Mouse (Mus musculus): ENCODE measurements around the gene Eefsec.

Gene Eefsec

DNA sequence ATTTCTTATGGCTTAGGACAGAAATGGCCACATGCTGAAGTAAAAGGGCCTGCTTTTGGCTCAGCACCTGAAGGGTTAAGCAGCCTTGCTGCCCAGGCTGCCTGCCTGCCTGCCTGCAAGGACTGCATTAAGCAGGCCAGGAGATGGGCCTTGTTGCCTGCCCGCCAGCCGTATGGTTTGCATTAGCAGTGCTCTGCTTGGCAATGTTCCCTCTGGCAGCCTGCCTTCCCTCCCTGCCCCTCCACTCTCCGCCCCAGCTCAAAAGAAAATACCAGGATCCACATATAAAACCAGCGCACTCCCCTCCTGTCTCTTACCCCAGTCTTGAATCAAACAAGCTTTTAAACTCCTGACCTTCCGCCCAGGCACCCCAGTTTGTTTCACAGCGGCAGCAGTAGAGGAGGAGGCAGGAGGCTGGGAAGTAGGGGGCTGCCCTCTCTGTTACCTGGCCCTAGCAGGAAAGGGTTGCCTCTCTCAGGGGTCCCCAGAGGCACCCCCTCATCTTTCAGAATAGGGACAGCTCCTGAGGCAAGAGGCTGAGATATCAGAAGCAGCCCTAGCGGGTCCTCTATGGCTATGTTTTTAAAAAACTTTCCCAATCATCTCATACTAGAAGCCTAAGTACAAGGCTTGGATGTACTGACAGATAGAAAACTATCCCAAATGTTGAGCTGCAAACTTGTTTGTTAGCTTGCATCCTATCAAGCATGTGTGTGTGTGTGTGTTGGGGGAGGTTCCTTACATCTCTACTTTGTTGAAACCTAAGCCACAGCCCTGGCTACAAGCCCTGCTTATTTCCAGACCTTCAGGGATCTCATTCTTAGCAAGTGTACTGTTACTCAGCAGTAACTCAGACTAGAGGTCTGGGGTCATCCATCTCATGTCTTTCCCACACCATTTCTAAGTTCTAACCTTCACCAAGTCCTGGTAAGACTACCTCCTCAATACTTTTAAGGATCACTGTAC is 102.6 kb downstream of the Eefsec start:
- in situ Hi-C loops (cut with MseI, MboI) = no loop called here

DNA sequence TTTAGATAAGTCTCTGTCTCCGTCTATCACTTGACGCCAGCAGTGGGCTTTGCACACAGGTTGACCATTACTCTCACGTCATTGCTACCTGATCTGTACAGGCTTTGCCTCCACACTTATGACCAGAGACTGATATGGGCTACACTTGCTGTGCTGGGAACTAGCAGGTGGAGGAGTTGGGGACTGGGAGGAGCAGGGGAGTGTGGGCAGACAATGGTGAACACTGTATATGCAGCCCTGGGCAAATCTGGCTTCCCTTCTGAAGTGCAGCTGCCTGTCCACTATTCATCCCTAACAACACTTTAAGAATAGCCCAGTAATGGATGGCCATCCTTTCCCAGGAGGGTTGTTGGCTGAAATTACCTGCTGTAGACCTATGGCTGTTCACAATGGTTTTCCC is 103.4 kb downstream of the Eefsec start:
- in situ Hi-C loops (cut with MseI, MboI) = no loop called here

DNA sequence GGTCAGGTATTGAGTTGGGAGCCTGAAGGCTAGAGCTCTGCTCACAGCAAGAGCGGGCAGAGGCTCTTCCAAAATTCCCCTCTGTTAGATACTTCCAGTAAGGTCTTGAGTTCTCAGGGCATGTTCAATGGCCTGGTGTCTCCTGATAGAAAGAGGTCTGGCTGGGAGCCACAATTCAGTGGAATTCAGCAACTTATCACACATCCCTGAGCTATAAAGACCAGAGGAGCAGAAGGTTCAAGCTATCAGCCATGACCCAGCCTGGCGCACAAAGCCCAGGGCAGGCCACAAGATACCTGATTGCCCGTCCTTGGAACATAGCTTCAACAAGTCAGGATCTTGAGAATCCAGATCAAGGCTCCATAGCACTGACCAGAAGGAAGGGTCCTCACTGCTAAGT is 105.2 kb downstream of the Eefsec start:
- in situ Hi-C loops (cut with MseI, MboI) = no loop called here

DNA sequence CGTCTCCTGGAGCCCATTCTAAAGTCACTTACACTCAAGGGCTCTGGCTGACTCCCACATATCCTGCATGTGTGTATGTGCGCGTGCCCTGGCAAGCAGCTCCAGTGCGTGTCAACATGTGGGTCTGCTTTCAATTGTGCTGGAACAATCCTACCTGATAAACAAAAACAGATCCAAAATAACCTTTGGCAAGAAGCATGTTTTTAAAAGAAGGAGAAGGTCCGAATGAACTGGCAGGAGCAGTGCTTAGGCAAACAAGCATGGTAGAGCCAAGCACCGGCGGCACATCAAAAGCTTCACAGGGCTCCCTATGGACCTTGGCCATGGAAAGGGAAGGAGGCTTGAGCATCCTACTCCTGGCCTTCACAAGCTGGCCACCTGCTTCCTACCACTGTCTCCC is 105.6 kb downstream of the Eefsec start:
- in situ Hi-C loops (cut with MseI, MboI) = no loop called here

DNA sequence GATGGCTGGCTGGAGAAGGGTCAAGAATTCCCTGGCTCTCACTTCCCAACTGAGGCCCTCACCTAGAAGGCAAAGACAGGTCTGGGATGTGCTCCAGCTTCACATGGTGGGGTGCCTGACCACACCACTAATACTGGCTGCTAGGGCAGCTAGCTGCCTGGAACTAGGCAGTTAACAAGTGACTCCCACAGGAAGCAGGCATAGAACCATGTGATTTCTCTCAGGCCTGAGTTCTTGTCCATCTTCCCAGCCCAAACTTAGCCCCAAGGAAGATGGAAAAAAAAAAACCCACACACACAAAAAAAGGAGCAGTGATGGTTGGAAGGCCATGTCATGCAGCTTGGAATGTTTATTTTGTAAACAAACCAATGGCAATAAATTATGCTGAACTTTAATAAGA is 117.0 kb downstream of the Eefsec start:
- in situ Hi-C loops (cut with MseI, MboI) = no loop called here

DNA sequence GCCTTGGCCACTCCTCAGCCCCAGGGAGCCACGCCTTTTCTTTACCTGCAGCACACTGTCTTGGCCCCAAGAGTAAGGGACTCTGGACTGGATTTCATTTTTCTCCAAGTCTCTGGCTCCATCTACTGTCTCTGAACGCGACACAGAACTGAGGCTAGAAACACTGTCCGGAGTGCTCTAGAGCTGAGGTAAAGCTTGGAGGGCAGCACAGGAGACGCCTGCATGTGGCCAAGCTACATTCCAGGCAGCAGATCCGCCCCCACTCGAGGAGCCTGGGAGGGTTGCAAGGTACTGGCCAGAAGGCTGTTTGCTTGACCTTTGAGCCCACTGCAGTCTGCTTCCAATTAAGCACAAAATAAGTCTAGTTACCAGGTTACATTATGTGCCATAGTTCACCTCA is 124.5 kb downstream of the Eefsec start:
- in situ Hi-C loops (cut with MseI, MboI) = no loop called here

DNA sequence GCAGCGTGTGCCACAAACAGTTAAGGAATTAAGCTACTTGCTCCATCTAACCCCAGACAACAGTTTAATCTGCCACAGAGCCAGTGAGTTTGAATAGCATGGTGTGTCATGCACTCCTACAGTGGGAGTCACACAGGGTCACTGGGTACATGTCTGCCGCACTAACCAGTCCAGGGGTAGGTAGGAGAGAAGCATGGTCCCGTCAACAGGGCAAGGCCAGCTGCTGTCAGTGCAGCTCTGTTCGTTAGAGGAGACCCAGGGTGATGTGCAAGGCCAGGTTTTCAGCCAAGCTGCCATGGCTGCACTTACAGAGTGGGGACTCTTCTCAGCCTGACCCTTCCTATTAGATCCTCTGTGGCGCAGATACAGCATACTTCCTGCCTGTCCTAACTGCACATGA is 125.1 kb downstream of the Eefsec start:
- in situ Hi-C loops (cut with MseI, MboI) = no loop called here

DNA sequence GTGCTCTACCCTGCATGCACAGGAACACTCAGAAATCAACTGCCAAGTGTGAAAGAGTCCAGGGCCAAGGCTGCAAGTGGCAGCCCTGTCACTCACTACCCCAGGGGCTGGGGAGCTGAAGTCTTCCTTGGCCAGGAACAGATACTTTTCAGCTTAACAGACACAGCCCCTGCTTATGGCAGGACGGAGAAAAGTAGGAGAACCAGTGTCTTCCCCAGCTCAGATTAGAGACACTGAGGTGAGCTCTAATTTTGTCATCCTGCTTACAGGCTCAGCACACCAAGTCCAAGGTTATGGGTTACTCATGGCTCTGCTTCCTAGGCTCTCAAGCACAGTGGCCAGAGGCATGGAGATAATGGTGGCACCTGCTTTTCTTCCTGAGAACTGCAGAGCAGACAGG is 126.6 kb downstream of the Eefsec start:
- in situ Hi-C loops (cut with MseI, MboI) = no loop called here

DNA sequence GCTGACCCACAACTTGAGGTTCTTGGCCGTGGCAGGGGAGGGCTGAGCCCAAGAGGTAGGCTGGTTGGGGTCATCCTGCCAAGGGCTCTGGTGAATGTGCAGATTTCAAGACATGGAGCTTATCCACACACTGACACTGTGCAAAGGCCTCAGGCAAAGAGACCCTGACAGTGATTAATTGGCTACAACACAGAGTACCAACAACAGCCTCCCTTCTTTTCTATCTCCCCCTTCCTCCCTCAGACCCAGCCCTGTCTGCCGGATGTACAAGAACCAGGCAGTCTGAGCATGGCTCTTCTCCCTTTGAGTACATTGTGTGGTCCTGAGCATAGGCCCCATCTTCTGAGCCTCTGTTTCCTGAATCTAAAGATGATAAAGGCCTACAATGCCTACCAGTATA is 131.0 kb downstream of the Eefsec start:
- in situ Hi-C loops (cut with MseI, MboI) = no loop called here

DNA sequence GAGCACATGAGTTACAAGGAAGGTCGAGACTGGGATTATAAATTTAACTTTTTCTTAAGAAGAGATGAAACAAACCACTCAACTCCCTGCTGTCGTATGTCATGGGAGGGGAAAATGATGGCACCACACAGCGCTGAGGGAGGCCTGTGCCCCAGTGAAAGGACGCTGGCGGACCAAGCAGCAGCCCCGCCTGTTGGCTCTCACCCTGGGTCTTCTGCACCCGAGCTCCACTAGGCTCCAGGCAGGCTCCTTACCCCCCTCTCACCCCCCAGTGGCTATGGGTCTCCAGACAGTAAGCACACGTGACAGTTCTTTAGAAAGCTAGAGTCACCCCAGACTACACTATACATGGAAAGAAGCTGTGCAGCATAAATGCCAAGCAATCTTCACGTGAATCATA is 132.4 kb downstream of the Eefsec start:
- in situ Hi-C loops (cut with MseI, MboI) = no loop called here

DNA sequence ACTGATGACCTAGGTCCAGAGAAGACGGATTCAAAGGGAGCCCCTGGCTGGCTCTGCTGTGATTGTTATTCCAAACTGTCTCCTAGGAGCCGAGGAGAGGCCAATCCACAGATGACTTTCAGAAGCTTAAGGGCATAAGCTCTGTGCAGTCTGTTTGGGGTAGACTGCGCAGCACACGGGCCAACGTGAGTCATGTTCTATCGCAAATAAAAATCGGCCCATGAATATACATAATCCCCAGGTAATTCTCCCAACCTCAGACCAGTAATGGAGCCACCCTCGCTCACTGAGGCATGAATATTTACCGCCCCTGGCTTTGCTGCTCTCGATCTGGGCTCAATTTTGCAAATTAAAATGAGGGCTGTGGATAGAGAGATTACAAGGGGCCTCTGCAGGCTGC is 134.7 kb downstream of the Eefsec start:
- in situ Hi-C loops (cut with MseI, MboI) = no loop called here

DNA sequence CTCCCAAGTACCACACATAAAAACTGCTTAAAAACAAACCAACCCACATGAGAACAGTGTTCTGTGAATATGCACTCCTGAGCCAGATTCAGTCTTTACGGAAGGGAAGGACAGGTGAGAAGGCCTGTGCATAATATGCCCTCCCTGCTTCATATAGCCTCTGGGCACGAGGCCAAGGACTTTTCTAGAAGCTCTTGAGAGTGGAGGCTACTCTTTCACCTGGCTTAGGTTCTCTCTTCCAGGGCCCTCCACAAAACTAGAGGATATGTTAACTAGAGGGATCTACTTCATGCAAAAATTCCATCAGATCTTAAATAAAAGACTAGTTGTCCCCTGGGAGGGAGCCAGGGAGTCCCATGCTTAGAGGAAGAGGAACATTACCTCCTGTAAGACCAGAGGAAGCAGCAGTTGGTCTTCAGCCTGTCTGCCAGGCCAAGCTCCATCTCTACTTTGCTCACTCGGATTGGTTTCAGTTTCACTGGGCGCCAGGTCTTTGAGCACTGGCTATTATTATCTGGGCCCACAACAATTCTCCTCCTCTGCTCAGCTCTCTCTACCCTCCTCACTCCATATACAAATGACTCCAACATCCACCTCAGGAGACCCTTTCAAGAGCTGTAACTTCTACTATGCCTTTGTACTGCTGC is 140.1 kb downstream of the Eefsec start:
- in situ Hi-C loops (cut with MseI, MboI) = no loop called here

DNA sequence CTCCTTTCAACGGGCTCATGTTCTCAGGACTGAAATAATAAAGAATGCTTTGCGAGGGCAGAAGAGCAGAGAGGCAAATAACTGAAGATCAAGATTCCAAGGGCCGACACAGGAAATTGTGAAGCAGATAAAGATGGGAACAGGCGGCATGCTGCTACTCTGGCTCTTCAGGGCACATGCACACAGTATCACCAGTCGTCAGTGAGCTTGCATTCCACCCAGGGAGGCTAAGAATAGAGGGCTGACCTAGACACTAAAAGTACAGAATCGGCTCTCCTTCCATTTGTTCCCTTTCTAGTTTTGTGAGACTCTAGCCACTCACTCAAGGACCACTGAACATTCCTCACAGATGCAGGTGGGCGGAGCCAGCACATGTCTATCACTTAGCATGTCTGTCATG is 145.1 kb downstream of the Eefsec start:
- in situ Hi-C loops (cut with MseI, MboI) = no loop called here

DNA sequence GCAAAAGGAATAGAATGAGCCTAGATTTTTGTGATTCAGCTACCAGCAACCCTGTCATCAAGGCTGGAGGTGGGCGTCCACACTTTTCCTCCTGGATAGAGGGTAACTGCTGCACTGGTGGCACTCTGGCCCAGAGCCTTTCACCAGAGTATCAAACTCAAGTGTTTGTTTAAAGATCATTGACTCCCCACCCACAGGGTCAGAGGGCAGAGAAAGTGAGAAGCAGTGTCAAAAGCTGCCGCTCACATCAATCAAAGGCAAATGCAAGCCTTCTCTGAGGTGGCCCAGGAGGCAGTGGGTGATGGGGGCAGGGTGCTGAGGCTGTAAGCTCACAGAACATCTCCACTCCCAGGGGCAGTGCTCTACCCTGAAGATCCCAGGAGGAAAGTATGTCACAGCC is 146.8 kb downstream of the Eefsec start:
- in situ Hi-C loops (cut with MseI, MboI) = no loop called here

DNA sequence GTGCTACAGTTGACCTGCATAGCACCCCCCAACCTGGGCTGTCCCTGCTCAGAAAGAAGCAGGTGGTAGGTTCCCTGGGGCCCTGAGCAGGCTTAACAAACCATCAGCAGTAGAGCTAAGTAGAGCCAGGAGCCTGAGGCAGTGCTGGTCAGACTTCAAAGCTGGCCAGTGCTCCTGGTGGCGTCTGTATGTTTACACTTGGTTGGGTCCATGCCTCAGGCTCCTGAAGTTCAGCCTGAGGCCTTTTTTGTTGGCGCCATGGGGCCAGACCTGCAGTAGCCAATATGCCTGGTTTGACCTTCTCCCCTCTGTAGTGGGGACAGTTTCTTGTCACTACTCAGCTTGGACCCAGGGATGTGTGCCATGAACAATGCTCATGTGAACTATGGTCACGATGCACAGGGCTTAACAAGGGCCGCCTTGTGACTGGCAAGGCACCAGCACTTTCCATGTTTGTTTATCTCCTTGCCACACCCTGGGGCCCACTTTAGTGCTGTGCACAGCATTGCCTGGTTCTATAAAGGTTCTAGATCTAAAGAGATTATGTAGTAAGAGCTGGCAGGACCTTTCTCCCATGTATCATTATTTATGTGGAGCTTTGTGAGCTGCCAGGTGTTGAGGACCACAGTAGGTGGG is 153.9 kb downstream of the Eefsec start:
- in situ Hi-C loops (cut with MseI, MboI) = no loop called here

DNA sequence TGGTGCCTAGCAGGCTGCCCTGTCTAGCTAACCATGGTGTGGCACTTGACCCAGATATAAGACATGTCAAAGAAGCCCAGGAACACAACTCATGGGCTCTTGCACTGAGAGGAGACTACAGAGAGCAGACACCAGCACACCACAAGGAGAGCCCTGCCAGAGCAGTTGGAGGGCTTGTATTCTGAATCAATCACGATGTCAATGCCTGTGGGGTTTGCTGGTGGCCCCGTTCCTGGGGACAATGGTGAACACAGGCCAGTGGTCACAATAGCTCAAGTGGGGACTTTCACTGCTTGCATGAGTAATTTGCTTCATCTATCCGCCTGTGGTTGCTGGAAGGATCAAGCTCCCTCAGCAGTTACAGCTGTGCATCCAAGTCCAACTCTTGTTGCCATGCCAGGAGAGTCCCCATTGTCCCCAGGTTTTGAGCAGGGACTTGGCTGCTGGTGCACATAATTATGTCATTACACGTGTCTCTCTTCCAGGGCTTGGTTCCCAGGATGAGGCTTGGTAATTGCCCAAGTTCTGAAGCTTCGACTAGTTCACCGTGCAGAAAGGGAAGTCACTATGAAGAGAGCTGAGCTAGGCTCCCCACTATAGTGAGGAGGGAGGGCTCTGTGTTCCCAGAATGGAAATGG is 156.1 kb downstream of the Eefsec start:
- in situ Hi-C loops (cut with MseI, MboI) = no loop called here

DNA sequence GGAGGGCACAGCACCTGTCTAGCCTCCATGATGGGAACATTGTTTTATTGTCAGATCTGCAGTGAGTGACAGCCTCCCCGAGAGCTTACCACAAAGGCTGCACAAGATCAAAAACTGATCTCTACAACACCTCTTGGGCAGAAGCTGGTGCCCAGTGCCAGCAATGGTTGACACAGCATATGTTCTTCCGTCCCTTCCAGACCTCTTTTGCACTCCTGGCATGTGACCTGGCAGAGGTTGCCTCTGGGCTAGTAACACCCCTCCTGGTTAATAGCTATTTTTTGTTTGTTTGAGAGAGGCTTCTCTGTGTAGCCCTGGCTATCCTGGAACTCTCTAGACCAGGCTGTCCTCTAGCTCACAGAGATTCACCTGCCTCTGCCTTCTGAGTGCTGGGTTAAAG is 168.2 kb downstream of the Eefsec start:
- in situ Hi-C loops (cut with MseI, MboI) = no loop called here

DNA sequence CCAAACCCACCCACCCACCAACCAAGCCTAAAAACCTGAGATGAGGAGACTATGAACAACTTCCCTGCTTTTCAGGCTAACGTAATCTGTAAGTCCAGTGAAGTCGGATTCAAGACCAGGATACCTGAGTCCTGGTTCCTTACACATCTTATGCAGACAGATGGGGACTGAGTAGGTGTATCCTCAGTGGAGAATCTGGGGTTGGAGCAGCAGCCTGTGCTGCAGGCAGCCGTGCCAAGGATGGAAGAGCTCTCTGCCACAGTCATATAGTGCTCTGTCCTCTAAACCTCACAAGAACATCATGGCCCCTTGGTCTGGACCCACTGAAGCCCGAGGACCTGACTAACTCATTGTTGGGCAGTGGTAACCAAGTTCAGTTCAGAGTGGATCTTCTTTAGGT is 169.1 kb downstream of the Eefsec start:
- in situ Hi-C loops (cut with MseI, MboI) = no loop called here

DNA sequence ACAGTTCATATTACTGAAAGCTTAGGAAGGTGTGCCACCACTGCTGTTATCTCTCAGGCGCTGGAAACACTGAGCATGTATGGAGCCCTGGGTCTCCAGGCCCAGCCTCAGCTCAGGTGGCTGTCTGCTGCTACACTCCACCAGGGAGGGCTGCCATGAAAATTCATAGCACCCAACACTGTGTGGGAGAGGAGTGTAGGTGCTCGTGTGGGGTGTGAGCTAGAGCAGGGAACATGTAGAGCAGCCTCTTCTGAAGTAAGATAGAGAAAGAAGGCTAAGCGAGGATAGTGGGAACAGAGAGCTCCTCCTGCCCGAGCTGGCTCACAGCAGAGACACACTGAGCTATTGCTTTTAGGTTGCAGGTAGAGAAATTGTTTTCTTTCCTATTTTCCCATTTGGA is 170.1 kb downstream of the Eefsec start:
- in situ Hi-C loops (cut with MseI, MboI) = no loop called here

DNA sequence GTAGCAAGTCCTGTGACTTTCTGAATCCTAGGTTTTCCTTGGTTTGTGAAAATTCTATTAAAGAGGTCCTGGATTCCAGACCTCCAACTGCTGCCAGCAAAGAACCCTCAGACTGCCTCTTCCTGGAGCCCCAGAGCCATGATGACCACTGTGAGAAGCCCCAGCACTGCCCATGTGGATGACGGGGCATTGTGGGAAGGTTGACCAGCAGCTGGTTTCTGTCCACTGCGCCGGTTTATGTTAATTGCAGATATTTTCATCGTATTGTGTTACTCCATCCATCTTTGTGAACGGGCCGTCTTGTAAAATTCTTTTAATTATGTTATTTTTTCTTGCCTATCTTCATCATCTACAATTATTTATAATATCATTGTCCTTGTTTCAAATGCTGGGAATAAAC is 171.7 kb downstream of the Eefsec start:
- in situ Hi-C loops (cut with MseI, MboI) = no loop called here

DNA sequence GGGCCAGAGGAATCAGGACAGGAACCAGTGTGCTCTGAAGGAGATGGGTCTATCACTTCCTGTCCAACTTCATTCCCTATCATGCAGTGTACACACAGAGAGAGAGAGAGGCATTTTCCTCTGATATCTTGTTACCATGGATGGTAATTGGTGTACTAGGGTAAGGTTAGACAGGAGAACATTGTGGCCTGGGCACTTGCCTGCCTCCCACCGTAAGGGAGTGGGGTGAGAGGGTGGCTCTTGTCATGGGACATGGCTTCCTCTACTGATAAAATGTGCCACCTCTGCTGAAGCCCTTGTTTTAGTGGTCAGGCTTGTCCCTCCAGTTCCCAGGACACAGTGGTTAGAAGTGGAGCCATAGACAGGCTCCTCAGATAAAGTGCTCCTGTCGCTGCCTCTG is 178.4 kb downstream of the Eefsec start:
- in situ Hi-C loops (cut with MseI, MboI) = no loop called here

DNA sequence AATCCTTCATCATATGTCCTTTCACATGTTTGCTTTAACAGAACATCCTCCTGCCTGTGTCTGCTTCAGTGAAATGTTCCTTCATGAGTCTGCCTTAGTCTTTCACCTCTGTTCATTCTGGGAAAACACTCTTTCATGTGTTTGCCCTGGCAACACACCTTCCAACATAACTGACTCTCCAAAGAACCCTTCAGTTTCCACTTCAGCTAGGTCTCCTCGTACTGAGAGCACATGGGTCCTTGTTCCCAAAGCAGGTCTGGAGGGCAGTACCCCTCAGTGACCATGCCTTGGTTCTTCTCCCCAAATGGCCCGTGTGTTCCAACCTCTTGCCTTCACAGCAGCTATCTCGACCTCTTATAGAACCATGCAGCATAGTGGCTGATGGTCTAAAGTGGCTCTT is 179.3 kb downstream of the Eefsec start:
- in situ Hi-C loops (cut with MseI, MboI) = no loop called here
